Mouse (Mus musculus) testis, postnatal 10 days (tissue): ENCODE data around the gene Trim8.

Experiments
- DNase-seq: peaks from one replicate; pipeline ENCODE4 v3.0.0; 2021; ENCODE audit warnings: low spot score

The Trim8 gene

GRCm38 (mm10) chr19:46479306-46480075, 22.0 kb upstream of the Trim8 start:
- no peak for DNase-seq

GRCm38 (mm10) chr19:46480624-46481345, 20.7 kb upstream of the Trim8 start:
- DNase-seq, result no peak

- no peak for DNase-seq
These were observed 20.1 kb upstream of the Trim8 start for GRCm38 (mm10) chr19:46481352-46481751.

GRCm38 (mm10) chr19:46481756-46482155, 19.7 kb upstream of the Trim8 start:
- DNase-seq, result peak; percentile 44

GRCm38 (mm10) chr19:46482896-46483516, 18.5 kb upstream of the Trim8 start:
- DNase-seq, result peak; percentile 45

- DNase-seq, result peak; percentile 51
These were observed 17.7 kb upstream of the Trim8 start for GRCm38 (mm10) chr19:46483701-46484328.

GRCm38 (mm10) chr19:46484518-46484917, 17.0 kb upstream of the Trim8 start:
- DNase-seq, result peak; percentile 79

GRCm38 (mm10) chr19:46485847-46486246, 15.7 kb upstream of the Trim8 start:
- peak; percentile 49 for DNase-seq

- no peak for DNase-seq
These were observed 14.8 kb upstream of the Trim8 start for GRCm38 (mm10) chr19:46486709-46487108.

GRCm38 (mm10) chr19:46489448-46489847, 12.1 kb upstream of the Trim8 start:
- no peak for DNase-seq

GRCm38 (mm10) chr19:46490634-46491033, 10.9 kb upstream of the Trim8 start:
- no peak for DNase-seq

GRCm38 (mm10) chr19:46495136-46495535, 6.4 kb upstream of the Trim8 start:
- no peak for DNase-seq

- DNase-seq, result no peak
These were observed 4.3 kb upstream of the Trim8 start for GRCm38 (mm10) chr19:46497230-46497629.

- DNase-seq, result no peak
These were observed 2.0 kb upstream of the Trim8 start for GRCm38 (mm10) chr19:46499539-46499835.

GRCm38 (mm10) chr19:46499836-46500580, 1.5 kb upstream of the Trim8 start:
- peak; percentile 98 for DNase-seq

GRCm38 (mm10) chr19:46500581-46501341, 741 bp upstream of the Trim8 start:
- peak; percentile 75 for DNase-seq

- peak; percentile 85 for DNase-seq
These were observed 560 bp downstream of the Trim8 start for GRCm38 (mm10) chr19:46502069-46502455.

GRCm38 (mm10) chr19:46502471-46503166, 1.1 kb downstream of the Trim8 start:
- DNase-seq, result peak; percentile 90

GRCm38 (mm10) chr19:46503351-46504084, 2.0 kb downstream of the Trim8 start:
- peak; percentile 67 for DNase-seq

GRCm38 (mm10) chr19:46504085-46504552, 2.6 kb downstream of the Trim8 start:
- DNase-seq, result no peak
